ENCODE assay signal across 7 mouse cellular contexts in genomic region chr2:167421330-167422149, GRCm38 (mm10). TPM values are rescaled to one million over a fixed set of nuclear protein-coding genes. Genes with fewer than 3 reads are reported as not detected.
A peak's percentile ranks its signal among the peaks of the same experiment; 100 is the strongest.
DNase-seq lines count a peak whose midpoint lies in the region; ATAC-seq lines count a peak whose summit lies in the region.

TSS of gene Slc9a8 (plus strand) at chr2:167421712.

- peaks cover 12% of the 10 kb centered on the region for H3K4me1 ChIP-seq in intestine, embryonic 16.5 days (ENCODE audit: control insufficient read depth, insufficient read depth, low read length)
- peaks cover 12% of the 10 kb centered on the region for H3K4me1 ChIP-seq in midbrain, embryonic 11.5 days (ENCODE audit: control insufficient read depth, insufficient read depth, low read length)

- peak within 1 kb of the TSS; percentile 99 for H3K9ac ChIP-seq in intestine, embryonic 16.5 days (ENCODE audit: low read depth, low read length)
- H3K9ac ChIP-seq in midbrain, embryonic 11.5 days (ENCODE audit: low read length), result peak within 1 kb of the TSS; percentile 95

- peak; percentile 98 for DNase-seq in adrenal gland, adult 2 months
- peak; percentile 87 for DNase-seq in embryo, embryonic 11.5 days (ENCODE audit: low read depth, low spot score)
- peak; percentile 92 to 97 for DNase-seq in gastrocnemius, postnatal 4 days (ENCODE audit: low spot score in 2 of 2)
- DNase-seq in left cerebral cortex, postnatal 36 days (ENCODE audit: low spot score in 2 of 2), result peak; percentile 95 to 96
- DNase-seq in midbrain, embryonic 11.5 days (ENCODE audit: low spot score, missing footprints), result peak; percentile 99
- peak; percentile 91 for DNase-seq in skeletal muscle tissue, adult 2 months (ENCODE audit: low read depth, low spot score)

- peak within 1 kb of the TSS; percentile 98 for H3K27ac ChIP-seq in intestine, embryonic 16.5 days (ENCODE audit: low read length)
- H3K27ac ChIP-seq in midbrain, embryonic 11.5 days (ENCODE audit: low read depth, low read length), result peak within 1 kb of the TSS; percentile 90

- H3K4me3 ChIP-seq in intestine, embryonic 16.5 days (ENCODE audit: low read length), result peak within 1 kb of the TSS; percentile 80
- H3K4me3 ChIP-seq in midbrain, embryonic 11.5 days (ENCODE audit: low read depth, low read length), result peak within 1 kb of the TSS; percentile 75

- H3K36me3 ChIP-seq in intestine, embryonic 16.5 days (ENCODE audit: control insufficient read depth, insufficient read depth, low read length), result 0 out of 2 replicates have a peak, but pooled peaks cover 4% of the 10 kb centered on the region
- peaks cover 7% of the 10 kb centered on the region; the same call in 1 of the 2 replicates for H3K36me3 ChIP-seq in midbrain, embryonic 11.5 days (ENCODE audit: control insufficient read depth, insufficient read depth, low read length)

- ATAC-seq in intestine, embryonic 16.5 days, result peak; percentile 99
- ATAC-seq in midbrain, embryonic 11.5 days (ENCODE audit: low FRiP score), result peak; percentile 98

- no peaks in the 10 kb centered on the region for H3K9me3 ChIP-seq in intestine, embryonic 16.5 days (ENCODE audit: control insufficient read depth, low read length)
- no peaks in the 10 kb centered on the region; the same call in 1 of the 2 replicates for H3K9me3 ChIP-seq in midbrain, embryonic 11.5 days (ENCODE audit: control insufficient read depth, low read length)

- H3K27me3 ChIP-seq in intestine, embryonic 16.5 days (replicated peaks; ENCODE audit: control insufficient read depth, insufficient read depth, low read length), result no peaks in the 10 kb centered on the region
- H3K27me3 ChIP-seq in midbrain, embryonic 11.5 days (ENCODE audit: control insufficient read depth, insufficient read depth, low read length), result no peaks in the 10 kb centered on the region

- under 1% methylated on average over 66 of the region's 66 CpGs for WGBS in intestine, embryonic 16.5 days
- WGBS in midbrain, embryonic 11.5 days, result under 1% methylated on average over 58 of the region's 66 CpGs

- peak within 1 kb of the TSS; percentile 79 for H3K4me2 ChIP-seq in intestine, embryonic 16.5 days (ENCODE audit: low read depth, low read length)
- H3K4me2 ChIP-seq in midbrain, embryonic 11.5 days, result peak within 1 kb of the TSS; percentile 69

- intact Hi-C loops in left cerebral cortex, postnatal 36 days (cut with DNase I), result loop anchor here (5.0 kb wide), 2 partner anchors 74 to 359 kb away; partner anchors contain the start of genes B4galt5 and Znfx1

RNA-seq across cellular contexts. Expression of gene Slc9a8, which starts in this region (rescaled TPM):
- total RNA-seq in adrenal gland, adult 2 months (2021), result 10 to 100 TPM; 33.8 to 40.2 TPM
- polyA plus RNA-seq in adrenal gland, adult 2 months (2012; rRNA removed), result 51.2 and 67.5 TPM in 2 replicates
- 10 to 100 TPM; 28.4 to 32.3 TPM for total RNA-seq in gastrocnemius, postnatal 4 days (2021)
- 19.0 and 21.4 TPM in 2 replicates for polyA plus RNA-seq in intestine, embryonic 16.5 days (2015; fragmentation: Nextera tagmentation; extraction: Ambion mirVana)
- total RNA-seq in left cerebral cortex, postnatal 36 days (2021), result 10 to 100 TPM; 25.6 to 35.4 TPM
- 15.1 and 17.2 TPM in 2 replicates for polyA plus RNA-seq in midbrain, embryonic 11.5 days (2014; fragmentation: Nextera tagmentation; extraction: Ambion mirVana)

Comparison
In these comparisons a context has a peak if more than half of its experiments do, and no peak if none do; other contexts are left out.
1. Peak in every context shown above with its lines: DNase-seq, ATAC-seq, H3K4me3 ChIP-seq and H3K27ac ChIP-seq.